Comparison of ENCODE assay signal across 9 mouse cellular contexts in genomic region chr10:70799191-70799742, GRCm38 (mm10).
A peak's percentile ranks its signal among the peaks of the same experiment; 100 is the strongest.
DNase-seq lines count a peak whose midpoint lies in the region; ATAC-seq and TF ChIP-seq lines count a peak whose summit lies in the region.
"Had no signal": no experiment of that assay in that cellular context is flagged by ENCODE, and none has a peak within 500 bp of the region (broad histone marks: within the 10 kb centered on the region; RNA-seq: fewer than 3 reads in every experiment).

No protein-coding gene starts in this region.

- no peak overlapping the region for H3K4me2 ChIP-seq in intestine, postnatal 0 days (replicated peaks; ENCODE audit: low read depth)

- no peaks in the 10 kb centered on the region for H3K9me3 ChIP-seq in intestine, postnatal 0 days (ENCODE audit: control insufficient read depth)

- ATAC-seq in intestine, postnatal 0 days, result no peak
- no peak for ATAC-seq in cerebellum, adult (ENCODE audit: insufficient number of reproducible peaks, low FRiP score, low TSS enrichment)

- no peaks in the 10 kb centered on the region for H3K4me1 ChIP-seq in intestine, postnatal 0 days (replicated peaks; ENCODE audit: control insufficient read depth, insufficient read depth, low read length)

- H3K36me3 ChIP-seq in intestine, postnatal 0 days (ENCODE audit: control insufficient read depth, insufficient read depth), result no peaks in the 10 kb centered on the region

- no peak overlapping the region for H3K4me3 ChIP-seq in intestine, postnatal 0 days (ENCODE audit: low read depth, low read length)

- H3K27ac ChIP-seq in intestine, postnatal 0 days (ENCODE audit: low read depth, low read length), result no peak overlapping the region
- H3K27ac ChIP-seq: kidney, postnatal 0 days had no signal

- H3K27me3 ChIP-seq in intestine, postnatal 0 days (replicated peaks; ENCODE audit: control insufficient read depth, insufficient read depth, low read length), result no peaks in the 10 kb centered on the region

- 83% methylated on average over 11 of the region's 11 CpGs for WGBS in intestine, postnatal 0 days

- TF ChIP-seq CTCF in intestine, postnatal 0 days (IDR thresholded peaks at IDR 0.05; ENCODE audit: low read depth), result no peak

- H3K9ac ChIP-seq in intestine, postnatal 0 days (ENCODE audit: low read depth, low read length), result no peak overlapping the region

- peak; percentile 58 for DNase-seq in urinary bladder, postnatal 14 days (ENCODE audit: low spot score)
- no peak for DNase-seq in urinary bladder, adult 2 months (ENCODE audit: low spot score)
- DNase-seq in frontal cortex, adult 2 months (ENCODE audit: extremely low spot score in 1 of 2, low spot score in 1 of 2), result peak; percentile 91 to 92
- DNase-seq in layer of hippocampus, adult 9-11 months, result peak; percentile 69
- DNase-seq in testis, postnatal 10 days (ENCODE audit: low spot score), result peak; percentile 46
- DNase-seq in embryo, embryonic 10.5 days (ENCODE audit: low spot score), result no peak

Comparison
In these comparisons a context has a peak if more than half of its experiments do, and no peak if none do; other contexts are left out.
1. DNase-seq: peak in urinary bladder, postnatal 14 days (single experiment), frontal cortex, adult 2 months (2 of 2), layer of hippocampus, adult 9-11 months (single experiment) and testis, postnatal 10 days (single experiment); none in urinary bladder, adult 2 months (single experiment) and embryo, embryonic 10.5 days (single experiment).